Mouse (Mus musculus): Measurements from ENCODE around the gene March10.

March10 gene

DNA sequence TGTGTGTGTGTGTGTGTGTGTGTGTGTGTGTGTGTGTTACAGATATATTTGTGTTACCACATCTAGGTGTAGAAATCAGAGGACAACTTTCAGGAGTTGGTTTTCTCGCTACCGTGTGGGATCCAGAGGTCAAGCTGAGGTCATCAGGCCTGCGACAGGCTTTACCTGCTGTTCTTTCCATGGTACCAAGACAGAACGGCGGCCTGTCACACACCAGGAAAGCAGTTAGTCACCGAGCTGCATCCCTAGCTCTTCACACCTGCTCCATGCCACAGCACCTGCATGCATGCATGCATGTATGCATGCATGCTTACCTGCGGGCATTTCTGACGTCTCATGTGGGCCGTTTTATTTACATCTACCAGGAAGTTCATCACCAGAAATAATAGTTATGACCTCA is 9.0 kb upstream of the March10 start:
- no peak for DNase-seq (ENCODE audit: low spot score)

DNA sequence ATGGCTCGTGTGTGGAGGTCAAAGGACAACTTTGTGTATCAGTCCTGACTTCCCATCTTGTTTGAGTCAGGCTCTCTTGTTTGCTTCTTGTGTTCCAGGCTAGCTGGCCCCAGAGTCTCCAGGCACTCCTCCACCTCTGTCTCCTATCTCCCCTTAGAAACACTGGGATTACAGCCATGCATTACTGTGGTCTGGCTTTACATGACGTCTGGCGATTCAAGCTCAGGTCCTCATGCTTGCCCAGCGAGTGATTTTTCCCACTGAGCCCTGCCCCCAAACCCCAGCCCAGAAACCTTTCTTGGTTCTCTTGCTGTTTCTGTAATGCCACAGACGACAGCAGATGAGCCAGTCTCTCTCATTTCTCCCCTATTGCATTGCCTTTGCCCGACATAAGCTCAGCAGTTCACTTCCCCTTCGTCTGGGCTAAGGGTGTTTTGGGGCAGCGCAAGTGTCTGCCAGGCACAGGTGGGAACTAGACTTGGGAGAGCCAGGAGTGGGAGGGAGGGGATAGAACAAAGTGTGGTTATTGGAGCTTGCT is 8.0 kb upstream of the March10 start:
- DNase-seq (ENCODE audit: low spot score) = no peak

- DNase-seq (ENCODE audit: low spot score) = no peak
Measured at GRCm38 (mm10) chr11:105459900-105460299, 3.4 kb upstream of the March10 start.

- DNase-seq (ENCODE audit: low spot score) = no peak
Measured at GRCm38 (mm10) chr11:105457041-105457440, 506 bp upstream of the March10 start.

DNA sequence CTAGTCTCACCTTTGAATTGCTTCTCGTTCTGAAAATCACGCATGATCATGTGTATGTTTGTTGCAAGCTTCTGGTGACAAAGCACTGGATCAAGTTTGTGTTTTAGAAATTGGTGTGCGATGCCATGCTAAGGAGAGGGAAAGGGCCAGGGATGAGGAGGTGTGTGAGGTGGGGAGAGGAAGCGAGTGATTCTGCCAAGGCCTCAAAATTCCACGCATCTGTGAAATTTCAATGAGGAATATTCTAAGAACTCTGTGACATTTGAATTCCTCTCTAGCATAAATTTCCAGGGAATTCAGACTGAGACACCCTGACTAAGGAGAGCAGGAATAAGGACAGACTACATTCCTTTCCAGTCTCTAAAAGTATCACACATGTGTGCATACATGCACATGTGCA is 1.4 kb downstream of the March10 start:
- no peak for DNase-seq (ENCODE audit: low spot score)

- no peak for DNase-seq (ENCODE audit: low spot score)
Measured at GRCm38 (mm10) chr11:105453084-105453483, 3.5 kb downstream of the March10 start.

- no peak for DNase-seq (ENCODE audit: low spot score)
Measured at GRCm38 (mm10) chr11:105452504-105452903, 4.0 kb downstream of the March10 start.

GRCm38 (mm10) chr11:105451553-105452135 is 4.9 kb downstream of the March10 start:
- DNase-seq (ENCODE audit: low spot score) = no peak

GRCm38 (mm10) chr11:105449581-105450315 is 6.8 kb downstream of the March10 start:
- no peak for DNase-seq (ENCODE audit: low spot score)

- no peak for DNase-seq (ENCODE audit: low spot score)
Measured at GRCm38 (mm10) chr11:105447661-105448060, 8.9 kb downstream of the March10 start.

GRCm38 (mm10) chr11:105446221-105446620 is 10.3 kb downstream of the March10 start:
- no peak for DNase-seq (ENCODE audit: low spot score)

DNA sequence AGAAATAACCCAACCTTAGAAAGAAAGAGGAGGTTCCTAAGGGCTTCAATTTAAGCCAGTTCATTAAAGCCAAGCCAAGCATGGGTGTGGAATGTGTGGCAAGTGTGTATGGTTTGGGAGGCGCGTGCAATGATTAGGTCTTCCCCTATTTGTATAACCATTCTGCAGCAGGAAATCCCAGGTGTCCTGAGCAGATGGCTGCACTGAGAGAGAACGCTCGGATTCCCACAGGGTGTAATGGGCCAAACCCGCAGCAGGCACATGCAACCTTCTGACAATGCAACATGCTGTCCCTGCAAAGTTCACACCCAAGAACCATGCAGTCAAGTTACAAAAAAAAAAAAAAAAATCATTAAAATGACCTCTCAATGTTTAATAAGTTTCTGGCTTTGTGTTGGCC is 10.8 kb downstream of the March10 start:
- DNase-seq (ENCODE audit: low spot score) = no peak

DNA sequence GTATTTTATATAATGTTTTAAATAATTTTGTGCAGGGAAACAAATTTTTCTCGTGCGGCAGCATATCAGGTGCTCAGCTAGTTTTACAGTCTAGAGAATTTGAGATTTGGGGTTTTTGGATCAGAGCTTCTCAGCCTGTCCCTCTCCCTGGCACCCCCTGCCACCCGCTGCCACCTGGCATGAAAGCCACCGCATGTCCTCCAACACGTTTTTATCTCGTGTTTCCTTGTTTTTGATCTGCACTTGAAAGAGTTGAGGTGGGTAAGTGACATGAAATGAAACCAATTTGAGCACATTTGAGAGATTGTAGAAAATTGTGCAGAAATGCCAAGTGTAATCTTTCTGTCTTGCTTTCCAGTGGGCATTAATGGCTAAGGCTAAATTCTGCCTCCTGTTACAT is 11.6 kb downstream of the March10 start:
- no peak for DNase-seq (ENCODE audit: low spot score)

DNA sequence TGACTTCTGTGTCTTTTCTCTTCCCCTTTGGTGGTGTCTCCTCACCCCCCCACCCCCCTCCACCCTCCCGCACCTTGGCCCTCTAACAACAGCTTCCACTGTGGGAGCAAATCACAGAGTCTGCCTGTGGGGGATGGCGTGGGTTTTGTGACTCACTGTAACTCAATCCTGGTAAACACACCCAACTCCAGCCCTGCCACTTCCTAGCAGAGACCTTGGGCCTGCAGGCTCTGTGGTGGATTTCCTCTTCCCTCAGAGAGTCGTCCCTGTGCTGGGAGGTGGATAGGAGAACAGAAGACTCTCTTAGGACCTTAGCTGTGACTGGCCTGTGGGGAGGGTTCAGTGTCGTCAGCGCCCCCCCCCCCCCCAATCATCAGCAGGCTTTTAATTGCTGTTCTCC is 13.0 kb downstream of the March10 start:
- DNase-seq (ENCODE audit: low spot score) = no peak

- no peak for DNase-seq (ENCODE audit: low spot score)
Measured at GRCm38 (mm10) chr11:105439796-105440195, 16.7 kb downstream of the March10 start.

GRCm38 (mm10) chr11:105438907-105439306 is 17.6 kb downstream of the March10 start:
- DNase-seq (ENCODE audit: low spot score) = no peak

DNA sequence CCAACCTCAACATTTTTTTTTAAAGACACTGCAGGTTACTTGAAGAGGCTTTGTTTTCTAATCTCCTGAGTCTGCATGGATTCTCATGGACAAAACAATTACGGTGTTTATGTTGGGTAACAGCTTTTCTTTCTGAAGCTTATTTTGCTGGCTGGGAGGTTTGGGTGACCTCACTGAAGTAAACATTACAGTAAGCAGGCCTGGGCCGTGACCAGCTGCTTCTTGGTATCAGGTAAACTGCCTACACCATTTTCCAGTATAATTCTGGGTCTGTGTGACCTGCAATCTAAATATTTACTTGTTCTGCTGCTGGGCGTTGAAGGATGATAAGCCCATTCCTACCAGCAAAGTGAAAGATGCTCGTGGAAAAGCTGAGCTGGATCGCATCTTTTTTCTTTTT is 30.1 kb downstream of the March10 start:
- no peak for DNase-seq (ENCODE audit: low spot score)

- no peak for DNase-seq (ENCODE audit: low spot score)
Measured at GRCm38 (mm10) chr11:105424643-105425042, 31.9 kb downstream of the March10 start.

DNA sequence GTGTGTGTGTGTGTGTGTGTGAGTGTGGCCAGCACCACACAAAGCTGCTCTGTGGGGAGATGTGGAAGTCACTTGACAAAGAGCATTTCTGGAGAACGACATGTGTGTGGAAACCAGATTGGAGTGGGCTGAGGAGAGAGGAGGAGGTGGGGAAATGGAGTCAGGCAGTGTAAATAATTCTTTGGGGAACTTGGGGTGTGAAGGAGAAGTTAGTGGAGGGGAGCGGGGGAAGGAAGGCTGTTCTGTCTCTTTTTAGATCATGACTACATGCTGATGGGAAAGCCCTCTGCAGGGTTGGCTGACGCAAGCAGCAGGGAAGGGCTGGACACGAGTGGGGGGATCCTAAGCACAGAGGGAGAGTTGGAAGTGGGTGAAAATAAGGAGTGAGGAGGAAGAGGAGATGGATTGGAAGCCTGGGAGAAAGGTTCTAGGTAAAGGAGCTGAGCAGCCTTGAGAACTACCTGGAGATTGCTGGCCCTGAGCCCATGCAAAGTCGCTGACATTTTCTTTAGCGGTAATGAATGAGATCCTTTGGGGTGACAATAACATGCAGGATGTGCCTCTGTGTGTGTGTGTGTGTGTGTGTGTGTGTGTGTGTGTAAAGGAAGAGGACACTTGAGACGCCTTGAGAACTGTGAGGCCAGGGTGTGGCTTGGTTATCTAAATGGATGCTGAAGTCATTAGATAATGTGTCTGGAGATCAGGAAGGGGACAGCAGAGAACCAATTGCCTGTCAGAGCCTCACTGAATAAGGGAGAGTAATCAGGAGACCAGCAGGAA is 35.7 kb downstream of the March10 start:
- DNase-seq (ENCODE audit: low spot score) = no peak

DNA sequence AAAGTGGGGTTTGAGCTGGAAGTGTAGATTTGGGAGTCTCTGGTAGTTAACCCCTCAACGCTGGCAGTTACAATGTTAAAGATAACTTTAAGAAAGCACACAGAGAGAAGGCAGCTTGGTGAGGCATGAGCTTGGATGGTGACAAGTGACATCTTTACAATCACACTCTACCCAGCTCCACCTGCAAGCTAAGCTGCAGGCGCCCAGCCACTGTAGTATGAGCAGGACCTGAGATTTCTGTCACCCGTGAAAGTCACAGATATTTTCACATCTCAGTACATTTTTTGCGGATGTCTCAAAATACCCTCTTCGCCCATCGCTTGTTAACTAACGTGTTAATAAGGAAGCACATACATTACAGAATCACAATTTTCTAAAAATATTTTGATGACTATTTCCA is 36.6 kb downstream of the March10 start:
- no peak for DNase-seq (ENCODE audit: low spot score)

- no peak for DNase-seq (ENCODE audit: low spot score)
Measured at GRCm38 (mm10) chr11:105414009-105414408, 42.5 kb downstream of the March10 start.

DNA sequence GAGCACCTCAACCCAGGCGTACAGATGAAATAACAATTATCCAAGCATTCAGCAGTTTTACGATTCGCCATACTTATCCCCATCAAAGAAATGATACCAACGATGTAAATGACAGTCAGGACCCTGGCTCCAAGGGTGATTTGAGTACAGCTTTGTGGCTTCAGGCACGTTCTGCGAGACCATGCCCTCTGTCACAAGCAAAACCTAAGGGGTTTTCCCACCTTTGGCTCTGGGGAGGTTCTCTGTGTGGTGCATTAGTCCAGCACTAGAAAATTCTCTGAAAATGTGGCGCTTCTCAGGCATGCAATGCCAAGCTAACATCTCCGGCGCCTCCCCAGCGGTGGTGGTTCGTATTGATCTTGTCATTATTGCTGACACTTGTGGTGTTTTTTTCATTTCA is 47.1 kb downstream of the March10 start:
- no peak for DNase-seq (ENCODE audit: low spot score)

Measured in urinary bladder, postnatal 25 days (tissue).